Mouse (Mus musculus): ENCODE data around the gene Gm21992.

DNA sequence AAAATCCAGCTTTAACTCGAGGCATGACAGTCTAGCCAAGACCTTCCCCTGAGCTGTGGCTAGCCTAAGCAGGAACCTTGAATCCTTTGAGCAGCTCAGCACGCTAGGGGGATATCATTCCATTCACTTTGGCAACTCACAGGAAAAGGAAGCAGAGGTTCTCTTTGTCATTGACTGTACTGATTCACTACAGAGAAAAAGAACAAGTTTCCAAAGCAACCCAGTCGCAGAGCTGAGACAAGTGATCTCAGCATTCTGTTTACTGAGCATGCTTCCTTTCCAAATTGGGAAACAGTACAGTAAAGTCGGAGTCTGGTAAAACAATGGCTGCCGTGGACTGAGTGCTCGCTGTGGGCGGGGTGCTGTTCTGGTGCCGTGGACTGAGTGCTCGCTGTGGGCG, 102.6 kb downstream of the Gm21992 start:
- TF ChIP-seq CTCF (IDR thresholded peaks at IDR 0.05; ENCODE audit: low read depth, low read length), result no peak
- TF ChIP-seq POLR2A (IDR thresholded peaks at IDR 0.05; ENCODE audit: borderline replicate concordance, low read depth, low read length), result no peak
